Mouse (Mus musculus) sigmoid colon, adult 10 weeks (tissue): ENCODE data around the gene Nolc1. TPM values are rescaled to one million over a fixed set of nuclear protein-coding genes. Genes with fewer than 3 reads are reported as not detected.

Source experiments
- polyA plus RNA-seq: library from polyadenylated mRNA; stranded (reverse); fragments of 350-450 nt; fragmentation: Illumina TruSeq; extraction: RNeasy Lipid Tissue Mini Kit (QIAGEN cat#74804); gene quantifications from one replicate; pipeline ENCODE4 v1.2.3, GENCODE M21; 2014; ENCODE audit warnings: low read depth, low replicate concordance

The Nolc1 gene
- 8.7 TPM for polyA plus RNA-seq

DNA sequence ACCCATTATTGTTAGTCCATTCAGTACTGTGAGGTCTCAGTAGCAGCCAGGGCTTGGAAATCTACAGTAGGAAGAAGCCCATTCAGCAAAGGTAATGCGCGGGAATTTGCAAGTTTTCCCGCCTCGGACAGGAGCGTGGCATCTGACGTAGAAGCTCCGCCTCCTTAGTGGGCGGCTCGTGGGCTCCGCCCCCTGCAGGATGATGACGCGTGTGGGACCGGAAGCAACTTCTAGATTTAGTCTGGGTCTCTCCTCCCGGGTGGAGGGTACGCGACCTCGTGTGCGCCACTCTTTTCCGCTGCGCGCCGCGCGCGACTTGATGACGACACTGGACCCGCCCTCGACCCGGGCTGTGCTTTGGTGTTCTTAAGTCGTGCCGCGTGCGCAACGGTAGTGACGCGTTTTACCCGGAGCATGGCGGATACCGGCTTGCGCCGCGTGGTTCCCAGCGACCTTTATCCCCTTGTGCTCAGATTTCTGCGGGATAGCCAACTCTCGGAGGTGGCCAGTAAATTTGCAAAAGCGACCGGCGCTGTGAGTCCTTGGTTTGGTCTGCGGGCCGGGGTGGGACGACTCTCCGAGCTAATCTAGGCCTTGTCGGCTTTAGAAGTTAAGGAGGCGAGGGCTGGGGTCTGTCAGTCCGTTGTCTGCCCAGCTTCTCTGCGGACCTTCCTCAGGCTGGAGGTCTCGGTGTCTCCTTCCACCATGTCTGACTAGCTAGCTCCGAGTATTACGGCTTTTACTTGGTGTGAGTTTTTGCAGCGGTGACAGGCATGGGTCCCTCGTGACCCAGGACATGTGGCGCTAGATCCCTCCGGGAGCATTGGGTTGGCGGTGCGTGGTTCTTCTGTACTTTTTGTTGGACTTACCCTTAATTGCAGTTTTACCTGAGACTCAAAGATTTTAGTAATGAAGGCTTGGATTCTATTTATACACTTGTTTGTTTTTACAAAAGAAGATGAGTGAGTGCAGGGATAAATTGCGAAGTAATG is at the start of gene Nolc1:
Nolc1 (plus strand) TSS at position 248 of the 992 bp plus-strand sequence.

DNA sequence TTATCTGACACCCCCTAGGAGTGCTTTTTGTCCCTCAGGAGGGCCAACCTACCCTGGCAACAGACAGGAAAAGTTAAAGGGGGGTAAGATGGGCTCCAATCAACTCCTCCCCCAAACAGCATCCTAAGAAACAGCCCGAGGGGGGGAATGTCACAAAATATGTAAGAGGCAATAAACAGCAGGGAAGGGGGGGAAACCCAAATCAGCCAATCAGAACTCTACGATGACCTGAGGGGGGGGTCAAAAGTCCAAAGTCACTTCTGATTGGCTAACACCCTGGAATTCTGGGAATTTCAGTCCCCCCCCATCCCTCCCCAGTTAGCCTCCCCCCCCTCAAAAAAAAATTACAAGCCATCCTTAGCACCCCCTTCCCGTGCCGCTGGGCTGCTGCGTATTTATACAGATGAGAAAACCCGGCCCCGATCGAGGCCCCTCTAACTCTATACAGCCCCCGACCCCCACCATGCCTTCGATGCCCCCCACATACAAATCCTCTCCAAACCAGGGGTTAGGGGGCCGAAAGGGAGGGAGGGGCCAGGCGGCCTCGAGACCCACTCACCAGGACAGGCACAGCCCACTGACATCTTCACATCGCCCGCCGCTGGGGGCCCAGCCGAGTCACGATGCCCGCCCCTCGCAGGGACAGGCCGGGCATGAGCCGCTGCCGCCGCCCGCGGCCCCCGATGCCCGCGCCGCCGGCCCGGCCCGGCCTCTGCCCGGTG is 31.2 kb upstream of the Nolc1 start, which contains the start of gene Pprc1:
Pprc1 (plus strand) TSS at position 616 of the 722 bp plus-strand sequence.

DNA sequence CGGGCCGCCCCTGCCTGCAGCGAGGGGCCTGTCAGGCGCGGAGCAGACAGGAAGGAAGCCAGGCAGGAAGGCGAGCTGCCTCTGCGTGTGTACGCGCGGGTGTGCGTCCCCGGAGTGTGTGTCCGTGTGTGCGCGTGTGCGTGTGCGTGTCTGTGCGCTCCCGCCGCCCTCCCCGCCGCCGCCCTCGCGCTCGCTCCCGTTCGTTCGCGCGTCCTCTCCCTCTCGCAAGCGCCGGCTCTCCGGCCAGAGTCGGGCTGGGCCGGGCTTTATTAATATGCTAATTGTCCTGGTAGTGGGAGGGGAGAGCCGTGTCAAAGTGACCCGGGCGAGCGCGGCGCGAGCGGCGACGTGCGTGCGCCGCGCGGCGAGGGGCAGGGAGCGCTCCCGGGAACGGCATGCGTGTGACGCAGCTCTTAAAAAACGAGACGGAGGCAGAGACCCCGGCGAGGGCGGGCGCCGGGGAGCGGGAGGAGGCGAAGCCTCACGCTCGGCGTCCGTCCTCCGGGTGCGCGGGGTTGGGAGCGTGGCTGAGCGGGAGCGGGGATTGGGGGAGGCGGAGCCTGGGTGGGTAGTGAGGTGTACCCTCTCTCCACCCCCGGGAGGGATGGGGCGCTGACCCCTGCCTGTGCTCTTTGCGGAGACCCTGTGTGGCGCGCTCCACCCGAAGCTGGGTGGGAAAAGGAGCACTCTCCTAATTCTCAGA is 30.5 kb upstream of the Nolc1 start, which contains the start of gene Ldb1:
Ldb1 (minus strand) TSS at position 222 of the 703 bp plus-strand sequence.

DNA sequence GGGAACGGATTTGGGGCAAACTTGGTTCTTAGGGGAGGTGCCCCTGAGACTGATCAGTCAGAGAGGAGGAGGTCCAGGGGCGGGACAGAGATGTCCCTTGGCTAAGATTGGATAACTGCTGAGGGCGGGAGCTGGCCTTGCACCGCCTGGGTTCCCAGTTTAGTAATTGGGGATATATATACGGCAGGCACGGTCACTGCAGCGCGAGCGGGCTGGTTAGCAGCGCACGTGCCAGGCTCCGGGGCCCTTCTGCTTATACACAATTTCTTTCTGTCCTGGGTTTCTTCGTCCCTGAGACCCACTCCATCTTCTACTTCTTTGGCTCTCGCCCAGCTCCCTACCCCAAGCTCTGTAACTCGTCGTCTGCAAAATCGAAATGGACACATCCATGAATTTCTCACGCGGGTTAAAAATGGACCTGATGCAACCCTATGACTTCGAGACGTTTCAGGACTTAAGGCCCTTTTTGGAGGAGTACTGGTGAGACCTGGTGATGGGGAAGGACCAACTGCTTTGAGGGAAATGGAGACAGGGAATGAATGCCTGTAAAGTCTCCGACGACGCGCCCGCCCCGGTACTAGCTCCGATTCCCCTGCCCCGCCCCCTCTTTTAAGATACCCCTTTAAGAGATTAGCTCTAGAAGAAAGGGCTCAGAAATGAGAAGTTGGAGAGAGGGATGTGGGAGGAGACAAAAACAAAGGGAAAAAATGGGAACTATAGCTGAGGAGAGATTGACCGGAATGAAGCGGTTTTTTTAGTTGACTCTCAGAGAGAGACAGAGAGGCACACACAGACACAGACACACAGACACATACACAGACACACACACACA is 56.2 kb downstream of the Nolc1 start, which contains the start of gene Elovl3:
Elovl3 (plus strand) TSS at position 204 of the 832 bp plus-strand sequence.

Other genes starting within 250 kb of the Nolc1 start
- 22.2 TPM for gene Armh3, start 77.4 kb upstream of the Nolc1 start, polyA plus RNA-seq
- gene Hps6, start 72.4 kb upstream of the Nolc1 start, polyA plus RNA-seq: not detected
- 4.7 TPM for gene Pprc1, start 31.0 kb upstream of the Nolc1 start, polyA plus RNA-seq
- 28.0 TPM for gene Ldb1, start 30.6 kb upstream of the Nolc1 start, polyA plus RNA-seq
- gene Elovl3, start 56.0 kb downstream of the Nolc1 start, polyA plus RNA-seq: not detected
- not detected for gene Pitx3, start 72.5 kb downstream of the Nolc1 start, polyA plus RNA-seq
- 34.5 TPM for gene Gbf1, start 76.6 kb downstream of the Nolc1 start, polyA plus RNA-seq
- 1.6 TPM for gene Nfkb2, start 228.5 kb downstream of the Nolc1 start, polyA plus RNA-seq